Mouse (Mus musculus): ENCODE results near the gene Klb. TPM values are rescaled to one million over a fixed set of nuclear protein-coding genes. Genes with fewer than 3 reads are reported as not detected.
"Not testable (repeated sequence)": the region's sequence is repeated elsewhere in the genome, so short reads cannot be mapped to it uniquely, and the experiment has no call there.

The Klb gene
- under 1 TPM; 0.30 to 0.59 TPM for total RNA-seq (2021)

DNA sequence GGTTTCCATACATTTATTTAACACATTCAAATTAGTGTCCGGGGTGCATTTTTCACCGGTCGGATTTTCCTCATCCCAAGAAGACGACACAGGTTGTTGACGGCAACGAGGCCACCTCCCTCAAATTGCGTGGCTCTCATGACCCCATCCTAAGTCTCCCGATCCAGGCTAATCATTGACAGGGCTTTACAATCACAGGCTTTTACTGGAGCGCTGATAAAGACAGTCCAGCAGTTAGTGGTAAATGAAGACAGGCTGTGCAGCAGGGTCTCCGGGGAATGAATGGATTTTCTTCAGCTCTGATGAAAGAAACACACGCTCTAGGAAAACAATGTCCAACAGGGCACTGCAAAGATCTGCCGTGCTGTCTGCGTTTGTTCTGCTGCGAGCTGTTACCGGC is at the start of gene Klb:
Gene Klb (plus strand): TSS at position 147 of the 400 bp plus-strand sequence.
- DNase-seq (ENCODE audit: low spot score in 2 of 2): no peak
- intact Hi-C loops (cut with DNase I): no loop called here

DNA sequence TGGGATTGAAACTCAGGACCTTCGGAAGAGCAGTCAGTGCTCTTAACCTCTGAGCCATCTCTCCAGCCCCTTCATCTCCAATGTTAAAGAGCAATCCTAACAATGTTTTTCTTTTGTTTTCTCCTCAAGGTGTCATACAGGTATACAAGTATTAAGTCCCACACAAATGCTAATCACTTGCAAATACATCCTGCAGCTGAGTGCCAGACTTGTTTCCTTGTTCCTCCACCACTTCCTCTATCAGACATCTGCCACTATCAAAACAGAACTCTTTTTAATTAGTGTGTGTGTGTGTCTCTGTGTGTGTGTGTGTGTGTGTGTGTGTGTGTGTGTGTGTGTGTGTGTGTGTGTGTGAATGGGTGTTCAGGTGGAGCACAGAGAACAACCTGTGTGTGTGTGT is 48.5 kb upstream of the Klb start:
- intact Hi-C loops (cut with DNase I): not testable (repeated sequence)

DNA sequence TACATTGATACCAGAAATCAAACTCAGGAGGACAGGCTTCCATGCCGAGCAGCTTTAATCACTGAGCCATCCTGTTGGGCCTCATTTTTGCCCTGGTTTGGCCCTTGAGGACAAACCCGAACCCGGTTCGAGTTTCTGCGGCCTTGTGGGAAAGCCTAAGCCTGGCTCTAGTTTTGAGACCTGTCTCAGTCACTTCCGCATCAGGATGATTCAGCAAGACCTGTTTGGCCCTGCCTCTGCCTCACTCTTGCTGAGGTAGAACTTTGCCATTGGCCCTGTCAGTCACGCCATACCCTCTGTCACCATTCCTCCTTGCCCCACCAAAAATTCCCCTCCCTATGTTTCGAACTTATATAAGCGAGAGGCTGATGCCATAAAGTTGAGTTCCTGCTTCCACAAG is 48.0 kb upstream of the Klb start:
- intact Hi-C loops (cut with DNase I): no loop called here
- no peak for DNase-seq (ENCODE audit: low spot score in 2 of 2)

More for the DNA sequence above, 48.5 kb upstream of the Klb start:
- not testable (repeated sequence) for DNase-seq (ENCODE audit: low spot score in 2 of 2)

DNA sequence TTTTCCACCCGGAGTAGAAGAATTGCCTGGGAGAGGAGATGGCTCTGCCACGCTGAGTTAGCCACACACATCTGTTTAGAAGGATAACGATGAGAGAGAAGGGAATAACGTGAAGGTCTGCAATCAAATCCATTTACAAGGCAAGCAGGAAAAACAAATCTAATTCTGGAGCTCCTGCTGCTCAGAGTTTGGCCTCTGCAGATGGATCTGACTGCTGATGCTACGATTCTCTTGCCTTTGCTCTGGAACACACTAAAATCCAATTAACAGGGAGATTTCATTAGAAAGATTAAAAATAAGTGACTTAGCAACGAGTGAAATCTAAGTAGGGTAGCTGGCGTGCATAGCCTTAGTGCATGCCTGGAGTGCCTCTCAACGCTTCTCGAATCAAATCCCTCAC is 42.6 kb upstream of the Klb start:
- intact Hi-C loops (cut with DNase I): no loop called here
- no peak for DNase-seq (ENCODE audit: low spot score in 2 of 2)

DNA sequence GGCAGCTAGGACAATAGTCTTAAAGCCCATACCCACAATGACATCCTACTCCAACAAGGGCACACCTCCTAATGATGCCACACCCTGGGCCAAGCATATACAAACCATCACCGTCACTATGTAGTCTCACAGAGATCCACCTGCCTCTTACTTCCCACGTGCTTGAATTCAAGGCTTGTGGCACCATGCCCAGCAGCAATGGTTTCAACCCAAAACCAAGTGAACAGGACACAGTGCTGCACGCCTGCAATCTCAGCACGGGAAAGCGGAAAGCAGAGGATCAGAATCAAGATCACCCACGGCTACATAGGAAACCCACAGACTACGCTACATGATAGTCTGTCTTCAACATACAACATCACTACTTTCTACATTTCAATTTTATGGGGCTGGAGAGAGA is 39.9 kb upstream of the Klb start:
- DNase-seq (ENCODE audit: low spot score in 2 of 2): no peak
- intact Hi-C loops (cut with DNase I): no loop called here

DNA sequence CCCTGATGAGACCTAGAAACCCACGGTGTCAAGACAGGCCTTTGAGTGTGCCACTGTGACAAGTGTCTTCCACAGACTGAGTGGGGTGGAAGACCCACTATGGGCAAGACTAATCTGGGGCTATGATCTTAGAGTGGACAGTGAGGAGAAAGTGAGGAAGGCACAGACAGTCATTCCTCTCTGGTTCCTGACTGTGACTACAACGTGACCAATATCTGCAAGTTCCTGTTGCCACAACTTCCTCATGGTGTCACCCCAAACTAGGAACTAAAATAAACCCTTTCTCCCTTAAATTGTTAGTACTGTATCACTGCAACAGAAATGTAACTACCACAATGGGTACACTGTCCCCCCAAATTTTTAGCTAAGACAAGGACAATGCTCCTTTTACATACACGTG is 39.2 kb upstream of the Klb start:
- no peak for DNase-seq (ENCODE audit: low spot score in 2 of 2)
- intact Hi-C loops (cut with DNase I): no loop called here

DNA sequence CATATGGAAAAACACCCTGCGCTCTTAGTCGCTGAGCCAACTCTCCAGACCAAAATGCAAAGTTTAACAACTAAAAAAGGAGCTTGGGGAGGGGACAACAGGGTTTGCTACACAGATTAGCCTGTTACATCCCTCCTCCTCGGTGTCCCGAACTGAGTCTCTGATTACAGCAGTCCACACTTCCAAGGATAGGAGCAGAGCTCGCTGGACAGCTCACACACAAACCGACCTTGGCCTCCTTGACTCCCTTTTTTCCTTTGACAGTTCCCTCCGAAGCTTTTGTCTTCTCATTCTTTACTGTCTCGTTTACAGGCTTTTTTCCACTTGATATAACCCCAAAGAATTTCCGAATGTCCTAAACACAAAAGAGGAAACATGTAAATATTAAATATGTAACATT is 28.9 kb upstream of the Klb start:
- intact Hi-C loops (cut with DNase I): no loop called here
- DNase-seq (ENCODE audit: low spot score in 2 of 2): no peak

DNA sequence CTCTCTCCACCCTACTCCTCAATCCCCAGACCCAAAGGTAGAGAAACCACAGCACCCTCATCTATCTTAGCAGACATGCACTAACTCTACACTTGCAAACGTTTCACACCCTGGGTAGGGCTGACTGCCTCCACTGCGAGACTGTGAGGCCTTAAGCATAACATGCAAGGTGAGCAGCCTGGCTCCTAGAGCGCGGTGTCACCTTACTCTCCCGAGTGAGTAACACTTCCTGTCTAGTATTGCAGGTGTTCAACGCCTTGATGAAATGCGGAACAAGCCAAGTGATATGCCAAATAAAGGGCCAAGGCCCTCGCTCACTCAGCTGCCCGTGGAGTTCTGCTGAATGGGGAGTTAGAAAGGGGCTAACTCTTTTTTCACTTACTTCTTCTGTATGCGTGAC is 25.9 kb upstream of the Klb start:
- no peak for DNase-seq (ENCODE audit: low spot score in 2 of 2)
- intact Hi-C loops (cut with DNase I): no loop called here

DNA sequence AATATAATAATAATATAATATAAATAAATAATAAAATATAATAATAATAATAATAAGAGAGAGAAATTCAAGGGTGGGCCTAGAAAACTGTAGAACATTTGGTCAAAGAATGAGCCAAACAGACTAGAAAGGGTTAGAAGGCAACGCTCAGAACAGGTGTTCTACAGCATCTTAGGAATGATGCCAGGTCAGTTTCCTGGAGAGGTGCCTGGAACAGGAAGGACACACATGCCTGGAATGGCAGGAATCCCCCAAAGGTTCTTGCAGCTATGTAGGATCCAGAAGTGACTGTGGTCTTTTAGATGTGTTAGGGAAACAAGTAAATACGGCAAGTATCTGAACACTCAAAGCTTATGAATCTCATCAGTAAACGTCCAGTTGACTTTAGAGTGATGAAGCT is 23.8 kb upstream of the Klb start:
- intact Hi-C loops (cut with DNase I): no loop called here
- no peak for DNase-seq (ENCODE audit: low spot score in 2 of 2)

DNA sequence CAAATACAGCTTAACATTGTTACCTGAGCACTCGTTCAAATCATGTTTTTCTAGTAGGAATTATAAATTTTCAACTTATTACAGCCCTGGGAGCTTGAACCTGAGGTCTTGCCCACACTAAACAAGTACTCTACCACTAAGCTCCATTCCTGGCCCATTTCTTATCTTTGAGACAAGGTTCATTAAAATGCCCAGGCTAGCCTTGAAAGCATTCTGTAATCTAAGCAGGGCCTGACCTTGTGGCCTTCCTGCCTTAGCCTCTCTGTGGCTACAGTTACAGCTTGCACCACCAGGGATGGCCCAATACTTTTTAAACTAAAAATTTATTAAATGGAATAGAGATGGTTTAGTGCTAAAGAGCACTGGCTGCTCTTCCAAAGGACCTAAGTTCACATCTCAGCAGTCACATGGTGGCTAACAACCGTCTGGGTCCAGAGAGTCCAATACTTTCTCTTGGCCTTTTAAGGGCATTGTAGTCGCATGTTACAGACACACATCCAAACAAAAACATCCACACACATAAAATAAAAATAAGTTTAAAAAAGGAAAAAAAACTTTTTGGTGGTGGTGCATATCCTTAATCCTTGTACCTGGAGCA is 23.3 kb upstream of the Klb start:
- DNase-seq (ENCODE audit: low spot score in 2 of 2): no peak
- intact Hi-C loops (cut with DNase I): no loop called here

DNA sequence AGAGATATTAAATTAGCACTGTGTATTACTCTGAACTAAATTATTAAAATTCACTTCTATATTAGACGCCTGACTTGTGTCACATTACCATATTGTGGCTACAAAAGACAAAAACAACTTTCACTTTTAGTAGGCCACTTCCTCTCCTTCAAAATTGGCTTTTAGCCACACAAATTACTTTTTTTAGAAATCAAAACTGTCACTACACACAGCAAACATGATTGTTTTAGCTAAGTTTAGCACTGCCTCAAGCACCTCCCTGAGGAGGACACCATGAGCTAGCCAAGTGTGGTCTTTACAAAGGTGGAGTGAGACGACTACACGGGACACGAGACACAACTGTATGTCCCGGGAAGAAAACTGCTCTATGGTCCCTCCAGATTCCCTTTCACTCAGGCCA is 21.9 kb upstream of the Klb start:
- no peak for DNase-seq (ENCODE audit: low spot score in 2 of 2)
- intact Hi-C loops (cut with DNase I): no loop called here

DNA sequence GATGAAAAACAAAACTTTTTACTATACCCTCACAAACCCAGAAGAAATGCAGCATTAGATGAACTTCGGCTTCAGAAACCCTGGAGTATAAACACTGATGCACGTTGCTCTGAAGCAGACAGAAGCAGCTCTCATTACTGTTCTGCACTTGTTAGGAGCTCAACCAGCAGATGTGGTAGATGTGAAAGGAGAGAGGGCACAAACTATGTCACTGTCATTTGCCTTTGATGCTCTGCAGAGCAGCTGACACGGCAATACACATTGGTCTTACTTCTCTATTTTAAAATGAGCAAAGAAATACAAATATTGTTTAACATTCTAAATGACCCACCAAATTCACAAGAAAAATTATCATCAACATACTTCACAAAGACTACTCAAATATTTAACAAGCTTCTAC is 18.1 kb upstream of the Klb start:
- DNase-seq (ENCODE audit: low spot score in 2 of 2): no peak
- intact Hi-C loops (cut with DNase I): no loop called here

DNA sequence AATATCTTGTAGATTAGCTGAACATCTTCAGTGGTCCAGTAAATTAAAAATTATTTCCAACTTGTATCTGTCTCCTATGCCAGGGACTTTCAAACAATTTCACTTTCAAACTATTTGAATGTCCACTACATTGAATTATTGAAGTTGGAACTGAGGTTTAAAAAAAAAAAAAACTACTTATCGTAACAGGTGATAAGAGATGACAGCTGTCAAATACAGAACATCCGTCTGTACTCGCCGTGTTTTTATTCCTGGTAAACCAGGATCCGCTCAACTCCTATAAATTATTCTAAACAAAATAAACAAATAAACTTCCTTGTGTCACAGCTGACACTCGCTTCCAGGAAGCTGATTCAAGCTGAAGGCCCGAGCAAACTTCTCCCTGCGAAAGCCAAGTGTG is 13.3 kb upstream of the Klb start:
- DNase-seq (ENCODE audit: low spot score in 2 of 2): no peak
- intact Hi-C loops (cut with DNase I): loop anchor here (1.0 kb wide), 1 partner anchor 57 kb away; the partner anchor contains the start of genes Lias and Rpl9

DNA sequence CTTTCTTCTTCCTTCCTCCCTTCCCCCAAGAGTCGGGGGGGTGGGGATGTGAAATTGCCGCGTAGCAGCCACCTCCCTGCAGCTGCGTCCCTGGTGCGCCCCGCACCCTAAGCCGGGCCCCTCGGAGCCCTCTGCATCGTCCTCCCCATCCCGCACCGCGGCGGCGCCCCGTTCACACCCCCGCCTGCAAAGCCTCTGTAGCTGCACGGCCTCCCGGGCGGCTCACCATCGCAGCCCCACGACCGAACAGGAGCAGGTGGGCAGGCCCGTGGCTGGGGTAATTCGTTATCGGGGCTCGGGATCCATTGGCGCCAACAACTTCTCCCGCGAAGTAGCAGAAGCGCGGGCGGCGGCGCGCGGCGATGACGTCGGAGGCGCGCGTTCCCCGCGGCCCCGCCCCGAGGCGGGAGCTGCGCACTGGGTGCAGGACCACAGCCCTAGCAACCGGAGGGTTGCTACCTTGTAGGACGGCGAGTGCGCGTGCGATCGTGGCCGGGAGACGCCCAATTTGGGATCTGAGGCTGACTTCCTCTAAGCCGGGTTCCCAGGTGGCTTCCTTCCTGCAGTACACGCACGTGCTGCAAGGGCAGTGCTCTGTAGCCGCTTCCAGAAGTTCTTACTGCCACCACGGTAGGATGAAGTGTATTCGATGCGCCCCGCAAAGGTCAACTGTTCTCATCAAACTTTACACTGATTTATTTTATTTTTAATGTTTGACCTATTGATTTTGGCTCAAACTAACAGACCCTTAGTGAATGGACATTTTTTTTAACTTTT is 12.6 kb upstream of the Klb start, which contains the start of gene Rfc1:
Gene Rfc1 (minus strand): TSS at position 373 of the 777 bp plus-strand sequence.
- peak; percentile 89 to 95 for DNase-seq (ENCODE audit: low spot score in 2 of 2)
- intact Hi-C loops (cut with DNase I): loop anchor here (1.0 kb wide), 1 partner anchor 56 kb away; the partner anchor contains the start of genes Lias and Rpl9

DNA sequence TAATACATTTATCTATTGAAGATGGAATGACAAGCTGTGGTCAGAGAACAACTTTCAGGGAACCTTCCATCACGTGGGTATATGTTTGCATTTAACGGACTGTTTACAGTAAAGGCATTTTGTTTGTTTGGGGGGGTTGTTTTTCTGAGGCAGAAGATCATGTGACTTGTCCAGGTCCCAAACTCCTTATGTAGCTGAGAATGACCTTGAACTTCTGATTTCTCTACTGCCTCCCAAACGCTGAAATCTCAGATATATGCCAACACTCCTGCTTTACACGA is 12.1 kb upstream of the Klb start:
- intact Hi-C loops (cut with DNase I): no loop called here
- no peak for DNase-seq (ENCODE audit: low spot score in 2 of 2)

DNA sequence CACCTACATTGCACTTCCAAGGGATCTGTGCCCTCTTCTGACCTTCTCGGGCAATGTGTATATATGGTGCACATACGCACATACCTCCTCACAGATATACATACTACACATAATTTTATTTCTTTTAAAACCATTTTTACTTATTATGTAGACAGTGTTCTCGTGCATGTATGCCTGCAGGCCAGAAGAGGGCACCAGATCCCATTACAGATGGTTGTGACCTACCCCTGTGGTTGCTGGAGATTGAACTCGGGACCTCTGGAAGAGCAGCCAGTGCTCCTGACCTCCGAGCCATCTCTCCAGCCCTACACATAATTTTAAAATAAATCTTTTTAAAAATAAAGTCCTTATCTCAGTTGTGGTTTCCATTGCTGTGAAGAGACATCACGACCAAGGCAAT is 9.7 kb upstream of the Klb start:
- intact Hi-C loops (cut with DNase I): no loop called here

DNA sequence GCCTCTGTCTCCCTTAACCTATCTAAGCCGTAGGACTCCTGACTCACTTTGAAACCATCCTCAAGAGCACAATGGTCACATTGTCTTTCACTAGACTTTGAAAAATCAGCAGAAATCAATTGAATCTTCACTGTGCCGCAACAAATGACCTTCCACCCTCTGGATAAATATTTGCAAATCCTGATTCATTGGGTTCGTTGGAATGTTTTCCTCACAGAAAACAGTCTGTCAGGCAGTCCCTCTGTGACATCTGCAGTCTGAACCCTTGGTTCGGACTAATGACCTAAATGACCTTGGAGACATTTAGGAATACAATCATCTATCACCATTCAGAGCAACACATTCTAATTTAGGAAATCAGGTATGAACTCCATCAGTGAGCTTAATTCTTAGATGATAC is 7.9 kb upstream of the Klb start:
- intact Hi-C loops (cut with DNase I): no loop called here

More for the DNA sequence above, 9.7 kb upstream of the Klb start:
- no peak for DNase-seq (ENCODE audit: low spot score in 2 of 2)

DNA sequence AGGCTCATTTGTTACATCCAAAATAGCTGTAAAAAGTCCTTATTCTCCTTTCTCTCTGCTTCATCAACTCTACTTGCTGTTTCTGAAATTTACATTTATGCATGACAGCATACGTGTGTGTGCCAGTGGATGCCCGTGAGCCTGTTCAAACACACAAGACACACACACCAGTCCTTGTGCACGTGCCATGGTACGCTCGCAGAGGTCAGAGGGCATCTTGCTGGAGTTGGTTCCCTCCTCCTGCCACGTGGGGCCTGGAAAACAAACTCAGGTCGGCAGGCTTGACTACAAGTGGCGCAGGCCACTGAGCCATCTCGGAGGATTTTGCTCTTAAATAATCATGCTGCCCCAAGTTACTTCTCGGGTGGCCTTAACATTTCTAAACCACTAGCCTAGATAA is 2.4 kb downstream of the Klb start:
- DNase-seq (ENCODE audit: low spot score in 2 of 2): no peak
- intact Hi-C loops (cut with DNase I): no loop called here

More for the DNA sequence above, 7.9 kb upstream of the Klb start:
- no peak for DNase-seq (ENCODE audit: low spot score in 2 of 2)

DNA sequence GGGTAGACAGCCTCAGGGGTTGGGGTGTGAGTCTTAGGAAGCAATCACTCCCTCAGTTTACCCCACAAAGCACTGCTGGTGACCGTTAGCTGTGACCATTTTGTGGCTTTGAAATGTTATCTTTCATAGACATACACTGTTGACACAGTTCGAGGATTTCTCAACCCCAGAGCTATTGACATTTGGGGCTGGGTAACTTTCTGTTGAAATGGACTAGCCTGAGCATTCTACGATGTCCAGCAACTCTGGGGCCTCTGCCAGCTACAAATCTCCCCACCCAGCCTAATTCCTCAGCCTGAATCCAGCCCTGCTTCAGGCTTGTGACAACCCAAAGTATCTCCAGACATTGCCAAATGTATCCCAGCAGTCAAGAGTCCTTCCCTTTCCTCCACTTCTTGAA is 6.0 kb downstream of the Klb start:
- no peak for DNase-seq (ENCODE audit: low spot score in 2 of 2)
- intact Hi-C loops (cut with DNase I): no loop called here

DNA sequence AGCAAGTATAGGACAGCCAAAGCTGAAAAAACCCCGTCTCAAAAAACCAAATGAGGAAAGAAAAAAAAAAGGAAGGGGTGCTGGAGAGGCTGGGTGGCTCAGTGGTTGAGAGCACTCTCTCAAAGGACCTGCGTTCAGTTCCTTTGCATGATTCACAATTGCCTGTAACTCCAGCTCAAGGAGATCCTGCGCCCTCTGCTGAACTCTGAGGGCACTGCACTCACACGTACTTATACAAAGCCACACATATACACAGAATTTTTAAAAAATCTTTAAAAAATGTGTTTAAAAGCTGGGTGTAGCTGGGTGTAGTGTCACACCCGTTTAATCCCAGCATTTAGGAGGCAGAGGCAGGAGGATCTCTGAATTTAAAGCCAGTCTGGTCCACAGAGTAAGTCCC is 6.9 kb downstream of the Klb start:
- intact Hi-C loops (cut with DNase I): no loop called here
- DNase-seq (ENCODE audit: low spot score in 2 of 2): no peak

DNA sequence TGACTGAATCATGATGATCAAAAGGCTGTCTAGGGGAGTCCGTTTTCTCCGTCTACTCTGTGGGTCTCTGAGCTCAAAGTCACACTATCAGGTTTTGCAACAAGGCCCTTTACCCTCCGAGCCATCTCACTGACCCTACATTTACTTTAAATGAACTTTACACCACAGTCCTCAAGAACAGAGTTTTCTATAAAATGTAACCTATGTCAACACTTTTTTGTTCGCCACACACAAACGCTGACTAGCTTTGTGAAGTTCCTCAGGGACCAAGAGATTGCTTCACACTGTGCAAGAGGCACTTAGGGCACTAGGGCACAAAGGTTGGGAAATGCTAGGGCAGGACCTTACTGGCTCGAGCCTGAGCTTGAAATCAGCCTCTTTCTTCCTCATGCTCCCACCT is 8.7 kb downstream of the Klb start:
- intact Hi-C loops (cut with DNase I): no loop called here
- DNase-seq (ENCODE audit: low spot score in 2 of 2): no peak

DNA sequence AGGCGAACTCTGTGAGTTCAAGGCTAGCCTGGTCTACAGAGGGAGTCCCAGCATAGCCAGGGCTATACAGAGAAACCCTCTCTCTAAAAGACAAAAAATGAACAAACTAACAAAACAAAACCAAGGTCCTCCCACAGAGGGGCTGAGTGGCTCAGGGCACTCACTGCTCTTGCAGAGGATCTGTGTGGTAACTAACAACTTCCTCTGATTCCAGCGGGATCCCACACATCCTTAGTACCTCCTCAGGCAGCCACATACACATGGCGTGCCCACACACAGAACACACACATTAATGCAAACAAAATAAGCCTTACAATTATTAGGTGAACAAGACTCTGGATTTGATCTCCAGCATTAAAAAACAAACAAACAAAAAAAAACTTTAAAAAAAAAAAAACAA is 9.7 kb downstream of the Klb start:
- DNase-seq (ENCODE audit: low spot score in 2 of 2): no peak
- intact Hi-C loops (cut with DNase I): no loop called here
